Mouse (Mus musculus) skeletal muscle tissue, adult 2 months (tissue): ENCODE measurements around the gene B3galnt2.
A peak's percentile ranks its signal among the peaks of the same experiment; 100 is the strongest.
"Not testable (repeated sequence)": the region's sequence is repeated elsewhere in the genome, so short reads cannot be mapped to it uniquely, and the experiment has no call there.

ENCODE experiments used
- DNase-seq: peaks from one replicate; pipeline ENCODE4 v3.0.0-alpha.2; 2012; ENCODE audit warnings: low read depth, low spot score

The B3galnt2 gene

GRCm38 (mm10) chr13:14006056-14006455, 51.8 kb downstream of the B3galnt2 start:
- no peak for DNase-seq

GRCm38 (mm10) chr13:14011454-14011995, 57.3 kb downstream of the B3galnt2 start:
- no peak for DNase-seq

- DNase-seq, result no peak
These were observed 59.7 kb downstream of the B3galnt2 start for GRCm38 (mm10) chr13:14014001-14014400.

- DNase-seq, result no peak
These were observed 60.3 kb downstream of the B3galnt2 start for GRCm38 (mm10) chr13:14014540-14014939.

- no peak for DNase-seq
These were observed 61.3 kb downstream of the B3galnt2 start for GRCm38 (mm10) chr13:14015609-14016008.

GRCm38 (mm10) chr13:14018283-14018682, 64.0 kb downstream of the B3galnt2 start:
- no peak for DNase-seq

- DNase-seq, result no peak
These were observed 64.6 kb downstream of the B3galnt2 start for GRCm38 (mm10) chr13:14018852-14019251.

GRCm38 (mm10) chr13:14021417-14021816, 67.1 kb downstream of the B3galnt2 start:
- DNase-seq, result not testable (repeated sequence)

GRCm38 (mm10) chr13:14025554-14025953, 71.3 kb downstream of the B3galnt2 start:
- DNase-seq, result no peak

- DNase-seq, result no peak
These were observed 72.0 kb downstream of the B3galnt2 start for GRCm38 (mm10) chr13:14026154-14026820.

- no peak for DNase-seq
These were observed 79.2 kb downstream of the B3galnt2 start for GRCm38 (mm10) chr13:14033309-14034072.

- DNase-seq, result no peak
These were observed 79.7 kb downstream of the B3galnt2 start for GRCm38 (mm10) chr13:14034073-14034348.

- not testable (repeated sequence) for DNase-seq
These were observed 81.1 kb downstream of the B3galnt2 start for GRCm38 (mm10) chr13:14035352-14035751.

GRCm38 (mm10) chr13:14035875-14036630, 81.8 kb downstream of the B3galnt2 start:
- DNase-seq, result peak; percentile 15

- DNase-seq, result no peak
These were observed 84.6 kb downstream of the B3galnt2 start for GRCm38 (mm10) chr13:14038911-14039291.

- DNase-seq, result peak; percentile 83
These were observed 85.2 kb downstream of the B3galnt2 start, which contains the start of gene Tbce for GRCm38 (mm10) chr13:14039292-14039965. Gene Tbce, minus strand, starts transcription at chr13:14039638.

- no peak for DNase-seq
These were observed 85.9 kb downstream of the B3galnt2 start for GRCm38 (mm10) chr13:14040186-14040585.

- DNase-seq, result no peak
These were observed 89.6 kb downstream of the B3galnt2 start for GRCm38 (mm10) chr13:14043851-14044250.

- no peak for DNase-seq
These were observed 90.3 kb downstream of the B3galnt2 start for GRCm38 (mm10) chr13:14044521-14044920.
